Mouse (Mus musculus): ENCODE data around the gene Kcnip1.

The Kcnip1 gene

DNA sequence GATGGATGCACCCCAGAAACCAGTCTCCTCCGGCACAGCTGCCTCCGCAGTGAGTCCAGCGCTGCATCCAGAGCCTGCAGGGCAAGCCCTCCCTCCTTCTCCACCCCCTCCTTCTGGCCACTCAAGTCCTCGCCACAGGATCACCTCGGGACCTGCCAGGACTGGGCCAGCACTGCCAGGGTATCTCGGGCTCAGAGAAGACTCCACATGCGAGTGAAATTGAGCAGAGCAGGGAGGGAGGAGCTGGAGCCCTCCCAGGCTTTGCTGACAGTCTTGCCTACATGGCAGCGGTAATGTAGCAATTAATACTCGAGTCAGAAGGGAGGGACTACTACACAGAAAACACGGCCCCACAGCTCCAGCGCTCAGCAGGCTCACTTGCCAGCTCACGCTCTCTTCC lies at the start of gene Kcnip1:
Kcnip1 (minus strand) TSS at position 215 of the 400 bp plus-strand sequence.
- peak; percentile 29 to 32 for DNase-seq (ENCODE audit: low spot score in 2 of 2)

DNA sequence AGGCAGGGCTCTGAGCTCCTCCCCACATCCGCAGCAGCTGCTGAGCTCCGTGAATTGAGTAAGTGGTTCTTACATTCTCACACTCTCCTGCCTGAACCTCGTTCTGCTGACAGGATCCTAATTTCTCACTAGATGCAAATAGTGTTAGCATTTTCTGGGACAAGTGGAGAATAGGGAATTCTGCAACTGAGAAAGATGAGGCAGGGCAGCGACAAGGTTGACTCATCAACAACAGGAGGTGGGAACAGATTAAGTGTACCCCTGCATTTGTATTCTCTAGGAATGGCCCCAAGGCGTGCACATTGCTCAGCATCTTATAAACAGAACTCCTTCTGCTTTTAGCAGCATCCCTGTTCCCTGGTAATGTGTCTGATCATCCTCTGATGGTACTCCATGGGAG lies 47.1 kb upstream of the Kcnip1 start:
- DNase-seq (ENCODE audit: low spot score in 2 of 2), result no peak

DNA sequence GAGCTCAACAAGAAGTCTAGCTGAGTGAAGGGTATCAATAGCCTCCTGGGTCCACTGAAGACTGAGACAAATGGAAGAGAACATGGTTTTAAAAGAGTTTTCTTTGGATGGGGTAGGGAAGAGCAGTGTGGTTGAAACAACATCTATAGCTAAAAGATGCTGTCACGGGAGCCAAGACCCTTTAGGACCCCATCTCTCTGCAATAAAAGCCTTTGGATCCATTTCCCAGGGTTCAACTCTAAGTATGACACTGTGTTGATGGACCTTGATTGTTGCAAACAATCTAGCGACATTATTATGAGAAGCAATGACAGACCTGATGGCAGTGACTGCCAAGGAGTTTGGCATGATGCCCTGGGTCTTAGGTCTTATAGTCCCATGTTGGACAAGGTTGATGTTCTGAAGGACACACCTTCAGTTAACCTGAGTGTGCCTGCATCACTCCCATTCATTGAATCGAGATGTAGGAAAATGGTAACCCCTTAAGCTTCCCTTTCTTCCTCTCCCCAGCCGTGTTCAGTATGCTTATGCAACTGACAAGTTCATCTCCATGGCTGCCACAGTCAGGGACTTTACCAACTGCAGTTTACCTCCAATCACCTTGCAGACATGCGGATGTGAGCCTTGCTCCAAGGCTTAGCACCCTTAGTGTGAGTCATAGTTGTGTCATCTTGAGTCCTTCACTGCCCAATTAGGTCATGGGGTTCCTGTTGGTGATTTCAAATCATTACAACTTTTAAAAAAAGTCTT lies 43.1 kb upstream of the Kcnip1 start:
- DNase-seq (ENCODE audit: low spot score in 2 of 2), result no peak

DNA sequence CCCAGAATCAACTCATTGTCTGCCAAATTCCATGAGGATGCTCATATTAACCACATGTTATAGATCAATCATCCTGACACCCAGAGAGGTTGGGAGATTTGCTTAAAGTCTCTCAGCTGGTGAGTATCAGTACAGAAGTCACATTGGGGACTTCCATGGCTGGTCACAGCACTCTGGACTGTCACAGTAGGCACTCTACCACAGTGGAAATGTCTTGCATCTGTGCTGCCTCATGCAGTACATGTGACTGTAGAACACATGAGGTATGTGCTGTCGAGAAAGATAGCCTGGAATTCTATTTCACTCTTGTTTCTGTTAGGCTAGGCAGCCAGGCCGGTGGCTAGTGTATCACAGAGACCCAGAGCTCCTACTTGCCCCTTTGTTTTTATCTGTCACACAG lies 41.8 kb upstream of the Kcnip1 start:
- DNase-seq (ENCODE audit: low spot score in 2 of 2), result no peak

- peak in 1 of 2 experiments; percentile 33 for DNase-seq (ENCODE audit: low spot score in 2 of 2)
Observed at GRCm38 (mm10) chr11:34034008-34034505, 41.1 kb upstream of the Kcnip1 start.

- peak; percentile 37 to 41 for DNase-seq (ENCODE audit: low spot score in 2 of 2)
Observed at GRCm38 (mm10) chr11:34031015-34031805, 38.3 kb upstream of the Kcnip1 start.

- no peak for DNase-seq (ENCODE audit: low spot score in 2 of 2)
Observed at GRCm38 (mm10) chr11:34029658-34030057, 36.7 kb upstream of the Kcnip1 start.

DNA sequence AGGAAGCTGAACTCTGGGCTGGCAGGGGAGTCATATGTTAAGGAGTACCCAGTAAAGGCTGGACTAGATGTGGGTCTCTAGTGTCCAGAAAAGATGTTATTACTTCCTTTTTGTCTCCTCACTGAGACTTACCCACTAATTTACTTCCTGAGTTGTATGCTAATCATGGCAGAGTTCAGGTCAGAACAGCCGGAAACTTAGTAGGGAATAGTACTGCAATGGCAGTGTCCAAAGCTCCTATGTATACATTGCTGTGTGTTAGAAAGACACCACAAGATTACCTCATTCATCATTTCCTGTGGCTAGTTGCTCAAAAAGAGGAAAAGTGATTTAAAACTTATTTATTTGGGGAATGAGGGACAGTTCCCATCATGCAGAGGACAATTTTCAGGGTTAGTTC lies 32.1 kb upstream of the Kcnip1 start:
- no peak for DNase-seq (ENCODE audit: low spot score in 2 of 2)

- no peak for DNase-seq (ENCODE audit: low spot score in 2 of 2)
Observed at GRCm38 (mm10) chr11:34012007-34012652, 19.2 kb upstream of the Kcnip1 start.

DNA sequence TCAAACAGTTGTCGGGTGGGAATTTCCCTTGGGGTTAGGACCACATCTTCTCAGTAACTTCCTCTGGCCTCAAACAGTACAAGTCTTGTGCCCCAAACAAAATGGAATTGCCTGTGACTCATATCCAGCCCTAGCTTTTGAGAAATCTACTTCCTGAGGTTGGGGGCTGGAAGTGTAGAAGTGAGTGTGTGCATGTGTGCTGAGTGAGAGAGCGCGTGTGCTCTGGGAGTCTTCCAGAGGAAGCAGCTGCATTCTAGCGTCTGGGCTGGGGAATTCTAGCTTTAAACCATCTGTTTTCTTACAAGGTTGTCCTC lies 17.9 kb upstream of the Kcnip1 start:
- DNase-seq (ENCODE audit: low spot score in 2 of 2), result peak; percentile 41 to 46

DNA sequence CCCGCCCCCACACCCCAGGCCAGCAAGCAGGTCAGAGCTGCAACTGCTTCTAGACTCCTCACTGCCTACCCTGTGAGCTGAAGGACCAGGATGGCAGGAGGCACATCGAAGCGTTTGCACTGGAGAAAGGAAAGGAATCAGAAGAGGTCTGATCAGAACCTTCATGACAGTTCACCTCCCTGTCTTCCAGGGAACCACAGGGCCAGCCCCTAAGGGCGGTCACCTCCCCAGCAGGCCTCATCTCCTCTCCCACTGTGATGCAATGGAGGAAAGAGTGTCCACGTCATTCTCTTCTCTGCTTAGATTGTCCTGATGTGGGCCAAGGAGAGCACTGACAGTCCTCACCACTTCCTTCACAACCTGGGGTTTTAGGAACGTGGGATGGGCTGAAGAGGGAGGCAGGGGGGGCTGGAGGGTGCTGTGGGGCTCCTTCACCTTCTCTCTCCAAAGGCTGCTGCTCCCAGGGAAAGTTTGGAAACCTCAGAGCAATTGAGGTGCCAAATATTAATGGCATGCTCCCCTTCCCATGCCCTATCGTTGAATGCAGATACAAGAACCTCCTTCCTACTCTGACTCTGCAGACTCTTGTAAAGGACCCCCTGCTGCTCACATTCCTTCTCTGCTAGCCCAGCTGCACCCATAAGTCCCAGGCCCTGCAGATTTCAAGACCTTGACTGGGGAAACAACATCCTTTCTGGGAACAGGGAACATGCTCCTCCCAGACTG lies 17.3 kb upstream of the Kcnip1 start:
- DNase-seq (ENCODE audit: low spot score in 2 of 2), result no peak

- no peak for DNase-seq (ENCODE audit: low spot score in 2 of 2)
Observed at GRCm38 (mm10) chr11:34009316-34010087, 16.6 kb upstream of the Kcnip1 start.

GRCm38 (mm10) chr11:34008702-34009101 lies 15.8 kb upstream of the Kcnip1 start:
- DNase-seq (ENCODE audit: low spot score in 2 of 2), result peak; percentile 64 to 75

DNA sequence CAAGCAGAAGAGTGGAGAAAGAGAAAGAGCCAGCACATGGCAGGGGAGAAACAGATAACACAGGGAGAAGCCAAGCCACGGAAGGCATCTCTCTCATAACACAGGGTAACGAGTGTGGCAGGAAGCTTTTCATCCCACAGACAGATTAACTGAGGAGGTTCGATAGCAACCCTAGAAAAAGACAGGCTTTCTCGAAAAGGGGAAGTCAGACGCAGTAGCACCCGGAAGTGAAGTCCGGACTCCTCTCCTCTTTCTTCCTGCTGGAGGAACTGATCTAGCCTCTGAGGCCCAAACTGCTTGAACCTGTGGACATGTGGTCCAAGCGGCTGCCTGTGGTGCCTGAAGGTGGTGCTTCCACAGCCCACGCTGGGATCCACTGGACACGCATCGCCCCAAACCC lies 15.3 kb upstream of the Kcnip1 start:
- peak in 1 of 2 experiments; percentile 30 for DNase-seq (ENCODE audit: low spot score in 2 of 2)

DNA sequence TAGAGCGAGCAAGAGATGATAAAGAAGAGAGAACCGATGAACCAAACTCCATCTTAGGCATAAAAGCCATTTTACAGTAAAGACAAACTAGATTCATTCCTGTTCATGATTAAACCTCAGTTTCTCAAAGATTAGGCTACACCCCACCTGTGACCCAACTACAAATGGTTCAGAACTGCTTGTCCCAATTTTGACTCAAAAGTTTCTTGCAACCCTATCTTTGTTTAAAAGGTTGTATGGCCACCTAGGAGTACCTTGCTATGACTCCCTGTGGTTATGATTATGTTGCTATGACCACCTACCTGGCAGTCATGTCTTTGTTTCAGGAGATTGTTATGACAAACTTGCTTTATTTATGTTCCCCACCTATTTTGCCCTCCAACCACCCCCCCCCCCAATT lies 14.7 kb upstream of the Kcnip1 start:
- no peak for DNase-seq (ENCODE audit: low spot score in 2 of 2)

- DNase-seq (ENCODE audit: low spot score in 2 of 2), result no peak
Observed at GRCm38 (mm10) chr11:34002593-34002965, 9.6 kb upstream of the Kcnip1 start.

DNA sequence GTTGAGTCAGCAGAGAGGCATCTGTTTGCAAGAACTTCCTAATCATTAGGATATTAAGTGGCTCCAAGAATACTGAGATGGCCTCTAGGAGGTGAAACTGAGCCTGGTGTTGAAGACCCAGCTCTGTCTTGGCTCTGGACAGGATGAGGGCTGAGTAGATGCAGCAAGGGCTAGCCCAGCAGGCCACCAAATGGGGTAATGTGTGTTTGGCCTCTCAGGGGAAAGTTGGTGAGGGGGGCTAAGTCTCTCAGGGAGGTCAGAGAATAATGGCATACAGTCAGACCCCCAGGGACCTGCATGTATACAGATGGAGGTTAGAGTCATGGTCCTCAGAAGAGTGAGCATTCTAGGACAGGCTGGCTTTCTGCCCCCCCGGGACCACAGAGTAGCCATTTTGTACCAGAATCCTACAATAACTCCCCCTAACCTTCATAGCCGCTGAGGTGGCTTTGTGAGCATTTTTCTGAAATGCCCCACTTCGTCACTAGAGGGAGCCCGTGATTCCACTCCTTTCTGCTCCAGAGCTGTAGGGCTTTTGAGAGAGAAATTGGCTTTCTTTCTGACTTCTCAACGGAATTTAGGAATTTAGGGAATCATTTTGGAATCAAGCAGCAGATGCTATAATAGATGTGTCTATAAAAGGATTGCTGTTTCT lies 9.1 kb upstream of the Kcnip1 start:
- DNase-seq (ENCODE audit: low spot score in 2 of 2), result peak; percentile 42 to 68

- DNase-seq (ENCODE audit: low spot score in 2 of 2), result no peak
Observed at GRCm38 (mm10) chr11:34000416-34000815, 7.5 kb upstream of the Kcnip1 start.

GRCm38 (mm10) chr11:33998244-33998643 lies 5.3 kb upstream of the Kcnip1 start:
- no peak for DNase-seq (ENCODE audit: low spot score in 2 of 2)

DNA sequence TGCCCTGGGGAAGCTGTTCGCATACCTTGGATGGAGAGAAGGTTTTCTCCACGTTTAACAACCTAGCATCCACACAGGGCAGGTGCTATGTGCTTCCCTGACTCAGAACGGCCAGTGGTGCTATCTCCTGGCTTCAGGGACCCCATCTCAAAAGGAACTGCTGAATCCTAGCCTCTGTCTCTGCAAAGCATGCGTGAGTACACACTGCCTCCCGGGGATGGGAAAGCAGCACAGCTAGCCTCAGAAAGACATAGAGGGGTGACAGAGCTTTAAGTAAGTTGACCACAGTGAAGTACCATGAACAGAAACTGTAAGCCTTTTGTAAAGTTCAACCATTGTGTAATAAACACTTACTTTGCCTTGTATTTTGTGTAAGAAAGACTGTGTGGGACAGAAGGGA lies 544 bp upstream of the Kcnip1 start:
- DNase-seq (ENCODE audit: low spot score in 2 of 2), result no peak

- no peak for DNase-seq (ENCODE audit: low spot score in 2 of 2)
Observed at GRCm38 (mm10) chr11:33990002-33990401, 3.0 kb downstream of the Kcnip1 start.

All from right cerebral cortex, postnatal 10 days (tissue).